Mouse (Mus musculus) left cerebral cortex, adult 9 months (tissue): Measurements from ENCODE around the gene Adamts1.

Experiments used
- DNase-seq, 2 experiments: peaks; one replicate each; pipeline ENCODE4 v3.0.0; 2022; ENCODE audit warnings: low spot score in 2 of 2

The Adamts1 gene

GRCm38 (mm10) chr16:85765697-85766096, 37.2 kb downstream of the Adamts1 start:
- no peak for DNase-seq

DNA sequence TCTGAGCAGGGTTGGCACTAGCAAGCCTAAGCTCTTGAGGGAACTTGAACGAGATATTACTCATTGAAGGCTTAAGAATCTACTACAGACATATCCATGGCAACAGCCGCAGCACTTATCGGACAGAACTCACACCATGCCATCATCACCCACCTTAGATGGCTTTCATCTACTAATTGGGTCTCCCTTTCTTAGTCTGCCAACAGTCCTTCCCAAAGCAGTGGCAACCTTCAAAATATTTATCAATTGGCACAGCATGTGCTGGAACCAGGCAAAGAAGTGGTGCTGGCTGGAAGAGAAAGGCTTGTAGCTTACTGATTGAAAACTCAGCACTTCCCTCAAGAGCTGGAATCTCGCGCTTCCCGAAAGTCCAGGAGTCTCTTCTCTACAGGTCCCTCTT, 37.7 kb downstream of the Adamts1 start:
- DNase-seq, result no peak

- no peak for DNase-seq
Measured at GRCm38 (mm10) chr16:85762052-85762665, 40.8 kb downstream of the Adamts1 start.

- no peak for DNase-seq
Measured at GRCm38 (mm10) chr16:85760961-85761580, 41.8 kb downstream of the Adamts1 start.

GRCm38 (mm10) chr16:85756101-85756819, 46.7 kb downstream of the Adamts1 start:
- peak; percentile 11 to 42 for DNase-seq

- no peak for DNase-seq
Measured at GRCm38 (mm10) chr16:85749335-85749734, 53.6 kb downstream of the Adamts1 start.

DNA sequence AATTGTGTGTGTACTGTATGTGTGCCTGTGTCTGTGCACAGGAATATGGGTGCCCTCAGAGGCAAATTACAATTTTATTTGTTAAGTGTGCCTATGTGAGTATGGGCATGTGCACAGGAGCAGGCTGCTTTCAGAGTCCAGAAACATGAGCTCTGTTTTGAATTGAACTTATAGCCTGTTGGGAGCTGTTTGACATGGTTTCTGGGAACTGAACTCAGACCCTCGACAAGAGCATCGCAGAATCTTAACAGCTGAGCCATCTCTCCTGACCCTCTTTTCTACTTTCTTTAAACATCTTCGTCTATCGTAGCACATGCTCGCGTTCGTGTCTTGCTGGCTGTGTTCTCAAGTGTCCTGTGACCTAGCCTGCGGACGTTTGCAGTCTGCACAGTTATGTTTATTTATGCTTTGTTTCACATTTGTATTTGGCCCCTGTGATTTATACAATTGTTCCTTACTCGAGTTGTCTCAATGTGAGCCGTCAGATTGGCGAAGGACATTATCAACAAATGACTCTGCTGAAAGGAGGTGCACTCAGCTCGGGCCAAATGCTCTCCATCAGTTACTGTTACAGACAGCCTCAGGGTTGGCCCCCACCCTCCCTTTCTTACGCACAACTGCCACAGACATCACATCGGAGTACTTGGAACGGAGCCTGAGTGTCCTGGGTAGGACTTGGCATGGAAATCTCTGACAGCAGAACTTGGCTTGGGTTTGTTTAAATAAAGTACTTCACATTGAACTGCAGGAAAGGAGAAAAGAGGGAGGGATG, 55.1 kb downstream of the Adamts1 start:
- DNase-seq, result no peak

DNA sequence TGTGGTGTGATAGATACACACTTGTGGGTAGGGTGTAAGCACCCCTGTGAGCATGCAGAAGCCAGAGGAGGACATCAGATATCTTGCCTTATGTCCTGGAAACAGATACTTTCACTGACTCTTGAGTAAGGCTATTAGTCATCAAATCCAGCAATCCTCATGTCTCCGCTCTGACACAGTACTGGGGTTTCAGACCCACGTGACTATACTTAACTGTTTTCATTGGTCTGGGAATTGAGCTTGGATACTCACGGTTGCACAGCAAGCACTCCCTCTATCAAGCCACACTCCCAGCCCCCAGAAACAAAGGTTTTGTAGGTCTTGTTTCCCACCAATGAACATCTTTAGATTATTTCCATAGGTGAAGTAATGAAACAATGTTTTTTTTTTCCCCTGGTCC, 56.5 kb downstream of the Adamts1 start:
- no peak for DNase-seq
